Mouse (Mus musculus) embryo, embryonic 11.5 days (tissue): ENCODE results near the gene Slc4a3.

Experiments
- DNase-seq: peaks from one replicate; pipeline ENCODE4 v3.0.0-alpha.2; 2012; ENCODE audit warnings: low read depth, low spot score

Gene Slc4a3

GRCm38 (mm10) chr1:75559212-75559925 lies 13.3 kb downstream of the Slc4a3 start:
- peak; percentile 90 for DNase-seq

GRCm38 (mm10) chr1:75560206-75560913 lies 14.3 kb downstream of the Slc4a3 start:
- DNase-seq = no peak

GRCm38 (mm10) chr1:75561221-75561897 lies 15.3 kb downstream of the Slc4a3 start:
- DNase-seq = no peak

GRCm38 (mm10) chr1:75561898-75562238 lies 15.8 kb downstream of the Slc4a3 start:
- no peak for DNase-seq

GRCm38 (mm10) chr1:75564102-75564501 lies 18.0 kb downstream of the Slc4a3 start:
- no peak for DNase-seq

GRCm38 (mm10) chr1:75564916-75565315 lies 18.9 kb downstream of the Slc4a3 start:
- no peak for DNase-seq

- DNase-seq = no peak
Measured at GRCm38 (mm10) chr1:75565616-75566015, 19.6 kb downstream of the Slc4a3 start.

GRCm38 (mm10) chr1:75570403-75570802 lies 24.3 kb downstream of the Slc4a3 start:
- DNase-seq = no peak

GRCm38 (mm10) chr1:75572776-75573175 lies 26.7 kb downstream of the Slc4a3 start:
- DNase-seq = no peak

GRCm38 (mm10) chr1:75573715-75574114 lies 27.6 kb downstream of the Slc4a3 start:
- no peak for DNase-seq

GRCm38 (mm10) chr1:75574476-75575310 lies 28.6 kb downstream of the Slc4a3 start:
- DNase-seq = no peak

- no peak for DNase-seq
Measured at GRCm38 (mm10) chr1:75581936-75582624, 36.0 kb downstream of the Slc4a3 start.

GRCm38 (mm10) chr1:75582625-75582956 lies 36.5 kb downstream of the Slc4a3 start:
- no peak for DNase-seq

GRCm38 (mm10) chr1:75583034-75583433 lies 37.0 kb downstream of the Slc4a3 start:
- no peak for DNase-seq

- DNase-seq = no peak
Measured at GRCm38 (mm10) chr1:75586791-75587190, 40.7 kb downstream of the Slc4a3 start.

GRCm38 (mm10) chr1:75587738-75588719 lies 42.0 kb downstream of the Slc4a3 start:
- no peak for DNase-seq

GRCm38 (mm10) chr1:75588874-75589273 lies 42.8 kb downstream of the Slc4a3 start:
- no peak for DNase-seq

- no peak for DNase-seq
Measured at GRCm38 (mm10) chr1:75589983-75590382, 43.9 kb downstream of the Slc4a3 start.

- DNase-seq = no peak
Measured at GRCm38 (mm10) chr1:75593956-75594355, 47.9 kb downstream of the Slc4a3 start.

- DNase-seq = no peak
Measured at GRCm38 (mm10) chr1:75594836-75595235, 48.8 kb downstream of the Slc4a3 start.
